Mouse (Mus musculus): ENCODE measurements around the gene Dnajc7. TPM values are rescaled to one million over a fixed set of nuclear protein-coding genes. Genes with fewer than 3 reads are reported as not detected.

Dnajc7 gene
- total RNA-seq (2023): 100 to 1,000 TPM; 121 to 134 TPM

DNA sequence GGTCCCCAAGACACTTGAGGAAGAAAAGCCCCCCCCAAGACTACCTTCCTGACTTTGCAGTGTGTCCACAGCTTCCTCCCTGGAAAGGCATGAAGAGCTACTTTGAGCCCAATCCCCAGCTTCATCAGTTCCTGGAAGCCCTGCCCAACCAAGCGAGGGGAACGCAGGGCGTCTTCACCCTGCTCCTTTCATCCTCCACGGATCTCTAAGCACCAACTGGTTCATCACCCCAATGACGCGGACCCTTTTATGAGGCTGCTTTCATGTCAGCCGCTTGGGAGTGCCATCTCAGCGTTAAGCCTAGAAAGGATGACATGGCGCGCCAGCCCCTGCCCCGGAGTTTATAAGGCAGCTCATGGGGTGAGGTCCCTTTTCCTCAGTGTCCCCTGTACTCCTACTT lies at the start of gene Dnajc7:
TSS of gene Dnajc7 (minus strand) at position 187 of the 400 bp plus-strand sequence.

DNA sequence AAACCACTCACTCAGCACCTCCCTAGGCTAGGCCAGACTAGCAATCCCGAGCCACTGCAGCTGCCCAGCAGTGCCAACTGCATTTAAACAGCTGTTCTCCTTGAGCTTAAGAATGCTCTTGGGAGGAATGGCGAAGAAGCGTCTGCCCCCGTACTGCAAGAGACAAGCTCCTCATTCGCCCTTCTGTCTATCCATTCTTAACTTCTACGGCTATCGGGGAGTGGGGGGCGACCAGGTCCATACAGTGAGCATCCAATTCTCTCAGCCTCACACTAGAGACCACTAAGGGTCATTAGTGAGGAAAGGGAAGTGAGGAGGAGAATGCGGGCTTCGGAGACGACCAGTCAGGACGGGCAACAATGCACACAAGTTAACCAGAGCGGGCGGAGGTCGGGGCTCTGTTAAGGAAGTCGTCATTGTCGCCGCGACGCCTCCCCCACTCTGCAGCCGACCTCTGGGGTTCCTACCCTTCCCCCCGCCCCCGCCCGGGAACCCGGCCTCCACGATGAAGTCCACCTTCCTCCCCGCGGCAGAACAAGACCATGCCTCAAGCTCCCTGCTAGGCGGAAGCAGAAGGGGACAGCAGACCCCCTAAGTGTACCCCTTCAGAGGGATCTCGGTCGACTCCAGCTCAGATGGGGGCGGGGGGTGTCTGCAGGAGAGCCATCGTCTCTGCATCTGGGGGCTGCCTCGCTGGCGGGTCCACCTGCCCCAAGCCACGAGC lies 1.0 kb downstream of the Dnajc7 start, which contains the start of gene Nkiras2:
TSS of gene Nkiras2 (plus strand) at position 484 of the 724 bp plus-strand sequence.

GRCm38 (mm10) chr11:100574708-100575483 lies 45.1 kb downstream of the Dnajc7 start, which contains the start of gene Cnp:
TSS of gene Cnp (plus strand) at chr11:100574904.

GRCm38 (mm10) chr11:100544832-100545745 lies 74.9 kb downstream of the Dnajc7 start, which contains the start of gene Ttc25:
TSS of gene Ttc25 (plus strand) at chr11:100545607.

Other genes with a start within 250 kb of the Dnajc7 start
- gene Jup, start 222.4 kb downstream of the Dnajc7 start, total RNA-seq (2023): 10 to 100 TPM; 16.1 to 24.1 TPM
- gene P3h4, start 205.3 kb downstream of the Dnajc7 start, total RNA-seq (2023): under 1 TPM in 1 of 2 experiments, not detected in 1; 0.31 TPM
- gene Fkbp10, start 204.5 kb downstream of the Dnajc7 start, total RNA-seq (2023): 1 to 10 TPM; 1.0 to 1.6 TPM
- 1 to 10 TPM; 6.4 to 6.5 TPM for gene Nt5c3b, start 178.4 kb downstream of the Dnajc7 start, total RNA-seq (2023)
- gene Klhl10, start 178.3 kb downstream of the Dnajc7 start, total RNA-seq (2023): not detected
- 10 to 100 TPM; 10.6 to 12.7 TPM for gene Klhl11, start 147.4 kb downstream of the Dnajc7 start, total RNA-seq (2023)
- 100 to 1,000 TPM; 119 to 124 TPM for gene Acly, start 92.2 kb downstream of the Dnajc7 start, total RNA-seq (2023)
- gene Ttc25, start 74.6 kb downstream of the Dnajc7 start, total RNA-seq (2023): not detected
- 10 to 100 TPM; 14.2 to 15.8 TPM for gene Cnp, start 45.3 kb downstream of the Dnajc7 start, total RNA-seq (2023)
- 10 to 100 TPM; 43.2 to 47.8 TPM for gene Nkiras2, start 924 bp downstream of the Dnajc7 start, total RNA-seq (2023)
- gene Zfp385c, start 72.3 kb upstream of the Dnajc7 start, total RNA-seq (2023): not detected
- 10 to 100 TPM; 25.4 to 25.9 TPM for gene Dhx58, start 84.1 kb upstream of the Dnajc7 start, total RNA-seq (2023)
- 10 to 100 TPM; 10.6 to 11.4 TPM for gene Kat2a, start 92.3 kb upstream of the Dnajc7 start, total RNA-seq (2023)
- under 1 TPM in 1 of 2 experiments, not detected in 1; 0.60 TPM for gene Hspb9, start 93.7 kb upstream of the Dnajc7 start, total RNA-seq (2023)
- 100 to 1,000 TPM; 175 to 177 TPM for gene Rab5c, start 118.0 kb upstream of the Dnajc7 start, total RNA-seq (2023)
- not detected for gene Kcnh4, start 139.8 kb upstream of the Dnajc7 start, total RNA-seq (2023)
- not detected for gene Hcrt, start 142.8 kb upstream of the Dnajc7 start, total RNA-seq (2023)
- gene Ghdc, start 150.8 kb upstream of the Dnajc7 start, total RNA-seq (2023): 10 to 100 TPM in 1 of 2 experiments, 1 to 10 TPM in 1; 9.9 to 10.6 TPM
- gene Stat5b, start 230.6 kb upstream of the Dnajc7 start, total RNA-seq (2023): 10 to 100 TPM; 84.9 to 98.5 TPM
- 10 to 100 TPM; 30.3 to 36.4 TPM for gene Stat5a, start 239.2 kb upstream of the Dnajc7 start, total RNA-seq (2023)

Measured in neutrophil, adult 83 days (primary cell).